Mouse (Mus musculus): ENCODE data around the gene 4430402I18Rik. TPM values are rescaled to one million over a fixed set of nuclear protein-coding genes. Genes with fewer than 3 reads are reported as not detected.

The 4430402I18Rik gene
- polyA plus RNA-seq, 1 experiment from 2014 or later: 3.6 TPM

DNA sequence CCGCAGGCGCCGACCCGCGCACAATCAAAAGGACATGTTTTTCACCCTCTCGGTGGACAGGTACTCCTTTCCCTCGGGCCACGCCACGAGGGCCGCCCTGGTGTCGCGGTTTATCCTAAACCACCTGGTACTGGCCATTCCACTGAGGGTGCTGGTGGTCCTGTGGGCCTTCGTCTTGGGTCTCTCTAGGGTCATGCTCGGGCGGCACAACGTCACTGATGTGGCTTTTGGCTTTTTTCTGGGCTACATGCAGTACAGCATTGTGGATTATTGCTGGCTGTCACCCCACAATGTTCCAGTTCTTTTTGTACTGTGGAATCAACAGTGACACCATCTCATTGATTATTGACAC lies 3.1 kb downstream of the 4430402I18Rik start:
- Histone ChIP-seq H3K9me3 (replicated peaks) (no peaks in the 10 kb centered on the region), H3K27ac (replicated peaks) (no peak overlapping the region), H3K9ac (peak overlapping the region; percentile 66), H3K36me3 (no peaks in the 10 kb centered on the region), H3K4me2 (replicated peaks) (peak overlapping the region; percentile 95), H3K4me1 (peaks cover 7% of the 10 kb centered on the region), H3K4me3 (replicated peaks) (peak overlapping the region; percentile 79), H3K27me3 (no peaks in the 10 kb centered on the region)
- 6% methylated on average over 16 of the region's 16 CpGs for WGBS
- ATAC-seq (ENCODE audit: insufficient number of reproducible peaks, low FRiP score, low TSS enrichment, low read depth): no peak

DNA sequence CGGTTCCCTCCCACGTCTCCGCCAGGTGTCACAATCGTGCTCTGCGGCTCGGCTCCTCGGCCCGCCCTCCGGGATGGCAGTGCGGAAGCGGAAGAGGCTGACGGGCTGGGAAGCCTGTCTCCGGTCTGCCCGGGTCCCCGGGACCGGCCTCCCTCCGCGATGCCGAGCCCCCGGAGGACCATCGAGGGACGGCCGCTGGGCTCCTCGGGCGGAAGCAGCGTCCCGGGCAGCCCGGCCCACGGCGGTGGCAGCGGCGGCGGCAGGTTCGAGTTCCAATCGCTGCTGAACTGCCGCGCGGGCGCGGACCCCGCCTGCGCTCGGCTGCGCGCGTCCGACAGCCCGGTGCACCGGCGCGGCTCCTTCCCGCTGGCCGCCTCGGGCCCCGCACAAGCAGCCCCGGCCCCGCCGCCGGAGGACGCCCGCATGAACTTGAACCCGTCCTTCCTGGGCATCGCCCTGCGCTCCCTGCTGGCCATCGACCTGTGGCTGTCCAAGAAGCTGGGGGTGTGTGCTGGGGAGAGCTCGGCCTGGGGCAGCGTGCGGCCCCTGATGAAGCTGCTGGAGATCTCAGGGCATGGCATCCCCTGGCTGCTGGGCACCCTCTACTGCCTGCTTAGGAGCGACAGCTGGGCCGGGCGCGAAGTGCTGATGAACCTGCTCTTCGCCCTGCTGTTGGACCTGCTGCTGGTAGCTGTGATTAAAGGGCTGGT lies 3.6 kb downstream of the 4430402I18Rik start, which contains the start of gene Plpp6:
TSS of gene Plpp6 (plus strand) at position 112 of the 710 bp plus-strand sequence.
- Histone ChIP-seq H3K4me2 (replicated peaks) (peak within 1 kb of the TSS; percentile 95), H3K36me3 (no peaks in the 10 kb centered on the region), H3K4me1 (peaks cover 7% of the 10 kb centered on the region), H3K9me3 (replicated peaks) (no peaks in the 10 kb centered on the region), H3K27me3 (no peaks in the 10 kb centered on the region), H3K27ac (replicated peaks) (peak within 1 kb of the TSS; percentile 63; the same call in 1 of the 2 replicates), H3K4me3 (replicated peaks) (peak within 1 kb of the TSS; percentile 79), H3K9ac (peak within 1 kb of the TSS; percentile 66)
- peak; percentile 87 for ATAC-seq (ENCODE audit: insufficient number of reproducible peaks, low FRiP score, low TSS enrichment, low read depth)
- under 1% methylated on average over 73 of the region's 73 CpGs for WGBS

DNA sequence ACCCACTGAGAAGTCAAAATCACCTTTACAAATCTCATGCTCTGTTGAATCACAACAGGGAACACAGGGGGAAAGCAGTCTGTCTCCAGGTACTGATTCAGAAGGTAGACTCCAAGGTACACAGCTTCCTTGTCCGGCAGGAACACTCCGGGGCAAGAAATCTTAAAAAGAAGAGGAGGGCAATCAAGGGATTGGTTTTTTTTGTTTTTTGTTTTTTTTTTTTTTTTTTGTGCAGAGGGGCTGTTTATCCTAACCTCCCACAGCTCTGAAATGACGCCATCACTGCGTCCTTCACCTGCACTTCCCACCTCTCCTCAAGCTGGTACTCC lies 4.1 kb downstream of the 4430402I18Rik start:
- Histone ChIP-seq H3K4me2 (replicated peaks) (peak overlapping the region; percentile 95), H3K9me3 (replicated peaks) (no peaks in the 10 kb centered on the region), H3K9ac (peak overlapping the region; percentile 66; the same call in 1 of the 2 replicates), H3K27ac (replicated peaks) (no peak overlapping the region), H3K36me3 (no peaks in the 10 kb centered on the region), H3K4me3 (replicated peaks) (peak overlapping the region; percentile 79), H3K4me1 (peaks cover 7% of the 10 kb centered on the region), H3K27me3 (no peaks in the 10 kb centered on the region)
- 0% methylated on average over 4 of the region's 4 CpGs for WGBS
- ATAC-seq (ENCODE audit: insufficient number of reproducible peaks, low FRiP score, low TSS enrichment, low read depth): no peak

DNA sequence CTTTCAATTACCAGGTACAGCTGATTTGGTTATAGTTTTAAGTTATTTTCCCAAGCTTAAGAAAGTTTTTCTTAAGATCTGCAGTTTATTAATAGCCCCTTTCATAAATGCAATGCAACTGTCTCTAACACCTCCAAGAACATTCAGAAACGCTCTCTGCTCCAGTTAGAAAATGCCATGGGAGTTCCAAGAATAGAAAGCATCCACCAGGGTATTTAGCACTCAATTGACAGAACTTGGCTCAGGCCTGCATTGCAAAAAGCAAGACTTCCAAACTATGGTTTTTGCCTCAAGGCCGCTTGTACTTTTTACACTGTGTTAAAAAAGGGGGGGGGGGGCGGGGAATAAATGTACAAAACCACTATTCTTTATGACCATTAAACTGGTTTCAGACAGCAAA lies 4.5 kb downstream of the 4430402I18Rik start:
- Histone ChIP-seq H3K9ac (0 out of 2 replicates have a peak overlapping the region, but pooled peaks have one; percentile 66), H3K4me1 (peaks cover 7% of the 10 kb centered on the region), H3K27me3 (no peaks in the 10 kb centered on the region), H3K4me2 (replicated peaks) (peak overlapping the region; percentile 95), H3K4me3 (replicated peaks) (peak overlapping the region; percentile 79; the same call in 1 of the 2 replicates), H3K9me3 (replicated peaks) (no peaks in the 10 kb centered on the region), H3K36me3 (no peaks in the 10 kb centered on the region), H3K27ac (replicated peaks) (no peak overlapping the region)
- ATAC-seq (ENCODE audit: insufficient number of reproducible peaks, low FRiP score, low TSS enrichment, low read depth): no peak
- 39% methylated on average over 3 of the region's 3 CpGs for WGBS

DNA sequence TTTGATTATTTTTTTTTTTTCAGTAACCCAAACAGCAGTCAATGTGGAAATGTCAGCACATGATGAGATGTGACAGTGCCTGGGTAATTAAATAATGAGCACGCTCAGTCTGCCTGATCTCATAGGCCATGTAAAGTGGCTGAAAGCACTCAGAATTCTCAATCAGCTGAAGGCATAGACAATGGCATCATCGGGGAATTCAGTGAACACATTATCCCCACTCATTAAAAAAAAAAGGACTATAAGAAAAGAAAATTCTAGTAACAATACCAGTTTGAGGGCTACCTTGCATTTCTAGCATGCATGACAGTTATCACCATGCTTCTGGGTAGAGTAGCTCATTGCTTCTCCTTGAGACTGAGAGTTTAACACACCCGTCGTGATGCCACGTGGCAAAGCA lies 16.3 kb downstream of the 4430402I18Rik start:
- Histone ChIP-seq H3K27ac (replicated peaks) (no peak overlapping the region), H3K36me3 (no peaks in the 10 kb centered on the region), H3K4me2 (replicated peaks) (no peak overlapping the region), H3K9ac (no peak overlapping the region), H3K4me3 (replicated peaks) (no peak overlapping the region), H3K4me1 (peaks cover 2% of the 10 kb centered on the region; the same call in 1 of the 2 replicates), H3K9me3 (replicated peaks) (no peaks in the 10 kb centered on the region), H3K27me3 (peaks cover 3% of the 10 kb centered on the region; the same call in 1 of the 2 replicates)
- 74% methylated on average over 5 of the region's 5 CpGs for WGBS
- ATAC-seq (ENCODE audit: insufficient number of reproducible peaks, low FRiP score, low TSS enrichment, low read depth): no peak

DNA sequence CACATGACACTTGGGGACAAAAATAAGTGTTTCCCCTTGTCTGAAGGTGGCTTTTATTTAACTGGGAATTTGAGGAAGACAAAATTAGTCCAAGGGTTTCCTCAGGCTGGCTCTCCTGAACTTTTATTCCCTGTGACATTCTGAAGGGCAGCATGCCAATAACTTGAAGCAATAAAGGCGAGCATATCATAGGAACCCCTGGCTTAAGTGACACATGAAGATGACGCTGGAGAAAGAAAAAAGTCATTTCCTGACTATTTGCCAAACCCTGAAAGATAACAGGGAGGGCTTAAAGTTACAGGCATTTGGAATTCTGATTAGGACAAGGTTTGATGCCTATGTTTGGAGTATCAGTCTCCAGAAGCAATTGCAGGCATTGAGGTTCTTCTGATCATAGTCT lies 20.3 kb downstream of the 4430402I18Rik start:
- Histone ChIP-seq H3K9ac (no peak overlapping the region), H3K4me2 (replicated peaks) (no peak overlapping the region), H3K27ac (replicated peaks) (no peak overlapping the region), H3K9me3 (replicated peaks) (no peaks in the 10 kb centered on the region), H3K4me1 (peaks cover 2% of the 10 kb centered on the region; the same call in 1 of the 2 replicates), H3K27me3 (peaks cover 3% of the 10 kb centered on the region; the same call in 1 of the 2 replicates), H3K4me3 (replicated peaks) (no peak overlapping the region), H3K36me3 (no peaks in the 10 kb centered on the region)
- no peak for ATAC-seq (ENCODE audit: insufficient number of reproducible peaks, low FRiP score, low TSS enrichment, low read depth)
- WGBS: 38% methylated on average over 2 of the region's 2 CpGs

DNA sequence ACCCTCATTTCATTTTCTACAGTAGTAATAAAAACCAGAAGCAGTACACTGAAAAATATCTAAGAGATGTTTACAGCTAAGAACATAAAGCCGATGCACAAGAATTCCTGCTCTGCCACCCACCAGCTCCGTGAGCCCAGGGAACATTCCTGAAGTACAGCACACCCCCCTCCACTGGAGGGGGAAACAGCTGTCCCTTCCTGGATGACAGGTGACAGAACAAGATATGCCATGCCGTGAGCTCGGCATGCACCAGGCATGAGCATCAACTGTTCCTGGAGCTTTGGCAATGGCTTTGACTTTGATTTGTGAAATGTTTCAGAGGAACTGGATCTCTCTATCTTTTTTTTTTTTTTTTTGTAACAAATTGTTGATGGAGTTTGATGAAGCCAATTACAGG lies 20.8 kb downstream of the 4430402I18Rik start:
- H3K4me1 ChIP-seq: peaks cover 2% of the 10 kb centered on the region; the same call in 1 of the 2 replicates
- H3K36me3 ChIP-seq: no peaks in the 10 kb centered on the region
- H3K27me3 ChIP-seq: peaks cover 3% of the 10 kb centered on the region; the same call in 1 of the 2 replicates
- no peak for ATAC-seq (ENCODE audit: insufficient number of reproducible peaks, low FRiP score, low TSS enrichment, low read depth)
- no peak overlapping the region for H3K4me3 ChIP-seq (replicated peaks)
- H3K9me3 ChIP-seq (replicated peaks): no peaks in the 10 kb centered on the region
- H3K4me2 ChIP-seq (replicated peaks): no peak overlapping the region
- H3K9ac ChIP-seq: no peak overlapping the region
- no peak overlapping the region for H3K27ac ChIP-seq (replicated peaks)
- 27% methylated on average over 4 of the region's 4 CpGs for WGBS

DNA sequence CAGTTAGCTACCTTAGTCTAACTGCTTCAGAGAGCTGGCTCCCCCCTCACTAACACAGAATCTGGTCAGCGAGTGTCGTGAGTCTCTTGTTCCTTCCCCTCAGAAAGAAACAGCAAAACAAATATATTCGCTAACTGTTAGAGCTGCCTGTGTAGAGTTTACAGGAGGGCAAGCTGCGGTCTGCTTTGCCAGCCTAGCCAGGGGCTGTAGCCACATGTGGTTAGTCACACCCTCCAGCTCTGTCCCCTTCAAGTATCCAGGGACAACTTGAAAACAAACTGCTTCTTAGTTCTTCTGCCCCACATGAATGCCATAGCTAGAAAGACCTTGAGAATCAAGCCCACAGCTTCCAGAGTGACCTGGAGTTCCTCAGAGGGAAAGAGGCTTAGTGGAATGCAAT lies 26.3 kb downstream of the 4430402I18Rik start:
- no peaks in the 10 kb centered on the region for H3K36me3 ChIP-seq
- no peaks in the 10 kb centered on the region for H3K9me3 ChIP-seq (replicated peaks)
- H3K9ac ChIP-seq: no peak overlapping the region
- H3K4me3 ChIP-seq (replicated peaks): no peak overlapping the region
- H3K27me3 ChIP-seq: no peaks in the 10 kb centered on the region
- no peak overlapping the region for H3K27ac ChIP-seq (replicated peaks)
- WGBS: 46% methylated on average over 4 of the region's 4 CpGs
- no peaks in the 10 kb centered on the region for H3K4me1 ChIP-seq
- no peak for ATAC-seq (ENCODE audit: insufficient number of reproducible peaks, low FRiP score, low TSS enrichment, low read depth)
- H3K4me2 ChIP-seq (replicated peaks): no peak overlapping the region

DNA sequence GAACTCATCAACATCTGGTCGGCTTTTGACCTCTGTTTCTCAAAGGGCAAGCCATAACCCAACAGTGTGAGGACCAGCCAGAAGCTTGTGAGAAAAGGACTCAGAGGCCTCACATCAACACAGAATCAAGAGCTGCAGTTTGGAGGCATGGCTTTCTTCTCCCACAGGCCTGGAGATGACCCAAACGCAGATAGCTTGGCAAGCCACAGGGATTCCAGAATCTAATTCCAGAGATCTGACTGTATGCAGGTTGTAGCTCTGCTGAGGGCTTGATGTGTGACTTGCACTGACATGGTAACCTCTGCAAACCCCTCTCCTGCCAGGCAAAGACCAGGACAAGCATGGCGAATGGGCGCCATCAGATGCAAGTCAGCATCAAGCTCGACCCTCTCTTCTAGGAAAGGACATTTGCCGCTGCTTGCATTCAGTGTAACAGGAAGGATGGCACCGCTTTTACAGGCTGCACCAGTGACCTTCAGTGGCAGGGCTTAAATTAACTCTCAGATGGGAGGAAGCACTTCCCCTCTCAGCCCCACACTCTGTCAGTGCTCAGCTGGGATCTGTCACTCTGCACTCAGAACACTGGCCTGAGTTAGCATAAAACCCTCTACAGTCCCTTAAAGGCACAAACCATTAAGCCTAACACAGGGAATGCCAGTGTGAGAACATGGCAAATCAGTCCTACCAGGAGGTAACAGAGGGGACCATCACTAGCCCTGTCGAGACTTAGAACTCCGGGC lies 27.3 kb downstream of the 4430402I18Rik start:
- Histone ChIP-seq H3K9me3 (replicated peaks) (no peaks in the 10 kb centered on the region), H3K36me3 (no peaks in the 10 kb centered on the region), H3K27ac (replicated peaks) (no peak overlapping the region), H3K27me3 (no peaks in the 10 kb centered on the region), H3K4me3 (replicated peaks) (no peak overlapping the region), H3K4me2 (replicated peaks) (no peak overlapping the region), H3K9ac (no peak overlapping the region), H3K4me1 (no peaks in the 10 kb centered on the region)
- WGBS: 54% methylated on average over 9 of the region's 9 CpGs
- ATAC-seq (ENCODE audit: insufficient number of reproducible peaks, low FRiP score, low TSS enrichment, low read depth): no peak

DNA sequence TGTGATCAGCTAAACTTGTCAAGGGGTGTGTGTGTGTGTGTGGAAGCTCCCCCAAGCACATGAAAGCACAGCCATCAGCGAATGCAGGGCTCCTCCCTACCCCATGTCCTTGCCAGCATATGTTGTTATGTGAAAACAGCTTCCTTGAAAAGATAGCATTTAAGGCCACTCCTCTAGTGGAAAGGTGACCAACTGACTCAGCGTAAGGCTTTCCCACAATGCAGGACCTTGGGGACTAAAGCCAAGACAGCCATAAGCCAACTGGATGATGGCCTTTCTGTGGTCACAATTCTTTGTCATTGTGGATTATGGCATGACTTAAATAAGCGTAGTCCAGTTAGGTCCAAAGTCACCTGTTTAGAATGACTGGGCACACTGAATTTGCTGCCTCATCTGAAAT lies 32.7 kb downstream of the 4430402I18Rik start:
- no peaks in the 10 kb centered on the region for H3K9me3 ChIP-seq (replicated peaks)
- no peaks in the 10 kb centered on the region for H3K27me3 ChIP-seq
- 90% methylated on average over 3 of the region's 3 CpGs for WGBS
- no peak overlapping the region for H3K9ac ChIP-seq
- no peaks in the 10 kb centered on the region for H3K36me3 ChIP-seq
- no peak overlapping the region for H3K4me2 ChIP-seq (replicated peaks)
- H3K4me3 ChIP-seq (replicated peaks): no peak overlapping the region
- no peak for ATAC-seq (ENCODE audit: insufficient number of reproducible peaks, low FRiP score, low TSS enrichment, low read depth)
- no peak overlapping the region for H3K27ac ChIP-seq (replicated peaks)
- H3K4me1 ChIP-seq: no peaks in the 10 kb centered on the region

DNA sequence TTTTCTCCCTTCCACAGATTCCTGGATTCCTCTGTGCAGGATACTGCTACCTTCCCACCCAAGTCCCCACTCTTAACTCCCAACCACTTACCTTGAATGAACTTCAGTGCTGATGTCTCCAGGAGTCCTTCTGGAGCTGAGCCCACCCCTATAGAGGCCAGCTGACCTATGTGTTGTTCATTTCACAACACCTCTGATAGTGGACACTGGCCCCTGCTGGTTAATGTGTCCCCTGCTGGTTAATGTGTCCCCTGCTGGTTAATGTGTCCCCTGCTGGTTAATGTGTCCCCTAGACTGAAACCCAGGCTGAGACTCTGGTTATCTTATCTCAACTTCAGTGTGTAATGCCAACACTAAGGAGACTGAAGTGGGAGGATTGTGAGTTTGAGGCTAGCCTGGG lies 38.6 kb downstream of the 4430402I18Rik start:
- Histone ChIP-seq H3K27ac (replicated peaks) (no peak overlapping the region), H3K36me3 (no peaks in the 10 kb centered on the region), H3K4me1 (no peaks in the 10 kb centered on the region), H3K9ac (no peak overlapping the region), H3K27me3 (no peaks in the 10 kb centered on the region), H3K9me3 (replicated peaks) (no peaks in the 10 kb centered on the region), H3K4me3 (replicated peaks) (no peak overlapping the region), H3K4me2 (replicated peaks) (no peak overlapping the region)
- ATAC-seq (ENCODE audit: insufficient number of reproducible peaks, low FRiP score, low TSS enrichment, low read depth): no peak
